Mouse (Mus musculus) thymus, postnatal 14 days (tissue): ENCODE measurements around the gene Rpl5.
"Not testable (repeated sequence)": the region's sequence is repeated elsewhere in the genome, so short reads cannot be mapped to it uniquely, and the experiment has no call there.

Source experiments
- DNase-seq: peaks from one replicate; pipeline ENCODE4 v3.0.0; 2021

Gene Rpl5

DNA sequence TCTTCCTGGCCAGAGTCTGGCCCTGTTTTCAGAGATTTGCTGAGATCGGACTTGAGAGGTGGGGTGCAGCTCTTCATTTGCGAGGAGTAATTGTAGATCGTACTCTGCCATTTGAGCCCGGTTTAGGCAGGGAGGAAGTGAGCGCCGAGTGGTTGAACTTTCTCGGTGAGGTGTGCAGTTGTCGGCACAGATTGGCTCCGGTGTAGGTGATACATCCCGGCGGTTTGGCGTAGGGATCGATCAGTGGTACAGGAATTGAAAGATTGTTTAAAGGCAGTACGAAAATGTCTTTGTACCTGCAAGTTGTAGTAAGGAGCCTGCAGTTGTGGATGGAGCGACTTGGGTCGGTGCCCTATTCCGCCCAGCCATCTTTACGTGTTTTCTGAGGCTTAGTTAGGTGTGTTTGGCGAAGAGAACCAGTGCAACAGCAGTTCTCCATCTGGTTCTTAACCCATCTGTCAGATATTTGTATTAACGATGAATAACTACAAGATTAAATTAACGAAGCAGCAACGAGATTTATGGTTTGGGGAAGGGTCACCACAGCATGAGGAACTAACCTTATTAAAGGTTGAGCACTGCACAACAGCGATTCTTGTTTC is 813 bp downstream of the Rpl5 start:
- no peak for DNase-seq

- DNase-seq = no peak
Observed at GRCm38 (mm10) chr5:107904325-107904724, 4.0 kb downstream of the Rpl5 start.

DNA sequence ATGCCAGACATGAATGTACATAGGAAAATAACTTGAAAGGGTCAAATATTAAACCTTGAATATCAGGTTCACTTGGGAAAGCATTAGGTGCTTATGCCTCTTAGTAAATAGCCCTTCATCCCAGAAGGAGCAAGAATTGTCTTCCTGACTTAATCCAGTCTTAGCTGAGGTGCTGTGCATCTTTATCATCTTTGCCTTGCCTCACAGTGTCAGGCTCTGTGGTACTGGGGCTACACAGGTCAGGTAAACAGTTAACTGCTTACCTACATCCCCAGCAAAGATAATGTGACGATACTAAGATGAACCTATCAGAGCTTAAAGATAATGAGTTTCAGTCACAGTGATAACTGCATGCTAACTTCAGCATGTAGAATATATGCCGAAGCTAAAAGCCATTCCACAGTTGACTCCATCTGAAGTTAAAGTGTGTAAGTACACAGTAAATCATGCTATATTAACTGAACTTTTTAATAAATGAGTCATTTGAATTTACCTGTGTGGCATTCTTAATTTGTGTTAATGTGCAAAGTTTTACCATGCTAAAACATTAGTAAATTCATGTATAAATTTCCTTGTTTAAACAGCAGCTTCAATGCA is 8.3 kb downstream of the Rpl5 start:
- no peak for DNase-seq

DNA sequence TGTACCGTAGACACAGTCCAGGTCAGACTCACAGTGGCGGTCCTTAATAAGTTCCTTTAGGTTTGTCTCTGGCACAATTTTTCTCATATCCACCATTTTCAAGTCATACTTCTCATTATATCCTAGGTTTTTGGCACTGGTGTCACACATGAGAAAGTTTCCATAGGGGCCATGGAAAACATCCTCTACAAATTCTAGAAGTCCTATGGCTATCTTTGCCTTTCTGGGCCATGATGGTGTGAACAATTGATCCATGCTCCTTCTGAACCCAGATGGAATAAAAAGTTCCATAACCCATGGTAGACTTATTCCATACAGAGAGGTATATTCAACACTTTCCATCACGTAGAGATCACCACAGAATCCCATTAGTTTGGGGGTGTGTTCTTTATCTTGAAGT is 9.4 kb downstream of the Rpl5 start:
- no peak for DNase-seq

DNA sequence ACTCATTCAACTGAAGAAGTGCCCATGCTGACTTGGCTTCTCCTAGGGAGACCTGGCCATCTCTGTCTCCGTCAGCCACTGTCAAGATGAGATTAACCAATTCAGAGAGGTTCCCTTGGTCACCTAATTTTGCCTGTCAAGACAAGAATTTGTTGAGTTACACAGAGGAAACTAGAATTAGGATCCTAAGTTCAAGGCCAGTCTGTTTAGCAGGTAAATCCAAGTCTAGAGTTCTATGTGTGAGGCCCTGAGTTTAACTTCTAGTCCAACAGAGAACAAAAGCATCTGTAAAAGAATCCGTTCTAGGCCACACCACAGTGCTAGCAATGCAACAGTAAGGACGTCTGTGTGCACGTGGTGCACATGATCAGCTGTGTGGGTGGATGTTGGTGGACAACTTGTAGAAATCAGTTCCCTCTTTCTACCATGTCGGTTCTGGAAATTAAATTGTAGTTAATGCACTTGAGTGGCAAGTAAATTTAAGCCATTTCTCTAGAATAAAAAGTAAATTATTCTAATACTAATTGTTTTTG is 9.8 kb downstream of the Rpl5 start:
- DNase-seq = no peak

GRCm38 (mm10) chr5:107911012-107911411 is 10.7 kb downstream of the Rpl5 start:
- DNase-seq = no peak

- no peak for DNase-seq
Observed at GRCm38 (mm10) chr5:107915280-107915679, 15.0 kb downstream of the Rpl5 start.

GRCm38 (mm10) chr5:107921400-107922252 is 21.3 kb downstream of the Rpl5 start:
- DNase-seq = peak; percentile 71

DNA sequence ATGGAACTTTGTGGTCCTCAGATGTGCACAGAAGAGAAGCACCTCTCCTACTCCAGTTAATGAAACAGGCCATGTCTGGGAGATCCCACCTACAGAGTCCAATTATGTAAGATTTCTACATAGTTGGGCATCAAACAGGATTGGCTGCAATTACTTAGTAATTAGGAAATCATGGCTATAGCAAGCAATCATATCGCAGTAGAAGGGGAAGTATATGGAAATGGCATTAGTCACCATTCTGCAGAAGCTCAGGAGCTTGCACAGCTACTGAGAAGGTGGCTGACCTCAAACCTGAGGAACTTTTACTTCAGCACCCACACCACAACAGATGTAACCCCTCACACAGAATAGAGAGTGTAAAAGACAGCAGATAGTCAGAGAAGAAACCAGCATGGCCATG is 22.5 kb downstream of the Rpl5 start:
- DNase-seq = no peak

DNA sequence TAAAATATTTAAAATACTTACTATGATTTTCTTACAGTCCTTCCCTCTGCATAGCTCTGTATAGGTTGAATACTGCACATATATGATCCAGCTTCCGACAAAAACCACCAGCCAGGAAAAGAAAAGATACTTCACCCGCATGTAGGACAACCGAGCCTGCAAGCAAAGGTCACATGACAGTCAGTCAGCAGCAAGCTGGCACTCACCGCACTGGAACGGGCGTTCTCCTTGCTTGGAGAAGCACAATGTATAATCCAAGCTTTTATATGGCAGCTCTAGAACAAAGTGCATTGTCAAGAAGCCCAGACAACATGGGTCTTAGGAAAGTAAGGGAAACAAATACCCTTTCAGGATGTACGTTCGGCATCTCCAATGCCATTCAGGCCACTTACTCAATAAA is 24.3 kb downstream of the Rpl5 start:
- no peak for DNase-seq

GRCm38 (mm10) chr5:107926550-107927249 is 26.4 kb downstream of the Rpl5 start:
- DNase-seq = peak; percentile 71

GRCm38 (mm10) chr5:107932556-107932955 is 32.3 kb downstream of the Rpl5 start:
- DNase-seq = peak; percentile 25

GRCm38 (mm10) chr5:107933202-107933974 is 33.1 kb downstream of the Rpl5 start:
- DNase-seq = peak; percentile 15

DNA sequence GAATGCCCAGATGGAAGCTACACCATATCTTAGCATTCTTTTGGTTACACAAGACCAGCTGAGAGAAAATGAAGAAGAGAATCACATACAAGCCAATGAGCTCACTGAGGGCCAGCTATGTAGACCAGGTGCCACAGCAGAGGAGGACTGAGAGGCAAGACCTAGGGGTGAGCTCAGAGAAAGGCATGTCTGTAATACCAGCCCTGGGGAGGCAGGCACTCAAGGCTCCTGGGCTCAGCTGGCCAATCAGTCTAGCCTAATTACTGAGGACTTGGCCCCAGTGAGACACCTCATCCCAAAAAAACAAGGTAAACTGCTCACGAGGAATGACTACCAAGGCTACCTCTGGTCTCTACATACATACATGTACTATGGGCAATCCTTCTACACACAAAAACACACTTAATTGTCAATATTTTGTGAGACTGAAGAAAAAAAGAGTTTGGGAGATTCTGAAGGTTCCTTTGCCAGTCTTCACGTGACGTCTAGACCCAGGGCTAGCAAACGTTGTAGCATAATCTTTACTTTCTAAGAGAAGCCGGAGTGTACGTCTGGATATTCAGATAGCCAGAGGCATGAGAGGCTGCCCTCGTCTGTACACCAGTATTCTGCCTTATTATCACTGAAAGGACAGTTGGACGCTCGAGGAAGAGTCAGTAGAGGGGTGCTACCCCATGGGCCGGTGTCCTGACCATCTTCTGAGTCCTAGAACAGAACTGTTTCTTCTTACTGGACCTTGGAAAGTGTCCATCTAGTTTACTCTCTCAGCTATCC is 34.7 kb downstream of the Rpl5 start:
- DNase-seq = no peak

GRCm38 (mm10) chr5:107936625-107937389 is 36.5 kb downstream of the Rpl5 start:
- no peak for DNase-seq

DNA sequence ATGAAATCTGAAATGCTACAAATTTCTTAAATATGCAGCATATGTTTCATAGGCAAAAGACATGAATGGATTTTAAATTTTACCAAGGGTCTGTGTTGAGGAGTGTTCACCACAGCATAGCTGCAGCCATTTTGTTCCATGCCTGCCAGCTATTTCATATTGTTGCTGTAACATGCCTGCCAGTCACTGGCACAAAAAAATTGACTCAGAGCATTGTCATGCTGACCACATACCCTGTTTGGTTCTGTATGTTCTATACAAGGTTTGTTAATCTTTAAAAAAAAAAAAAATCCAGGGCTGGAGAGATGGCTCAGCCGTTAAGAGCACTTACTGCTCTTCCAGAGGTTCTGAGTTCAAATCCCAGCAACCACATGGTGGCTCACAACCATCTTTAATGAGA is 38.2 kb downstream of the Rpl5 start:
- not testable (repeated sequence) for DNase-seq

- no peak for DNase-seq
Observed at GRCm38 (mm10) chr5:107938886-107939285, 38.6 kb downstream of the Rpl5 start.

DNA sequence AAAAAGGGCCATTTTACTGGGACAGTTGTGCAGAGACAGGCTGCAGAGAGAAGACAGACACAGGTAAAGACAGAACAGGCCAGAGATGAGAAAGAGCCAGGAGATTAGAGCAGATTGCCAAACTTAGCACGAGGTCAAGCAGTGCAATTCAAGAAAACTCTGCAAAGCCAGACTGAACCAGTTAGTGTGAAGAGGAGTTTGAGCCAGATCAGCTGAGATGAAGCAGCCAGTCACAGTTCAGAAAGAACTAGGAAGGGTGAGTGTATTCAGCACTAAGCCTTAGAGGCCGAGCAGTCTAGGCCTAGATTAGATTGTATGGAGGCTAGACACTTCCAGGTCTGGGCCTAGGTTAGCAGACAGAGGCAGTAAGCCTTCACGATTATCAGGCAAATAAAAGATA is 39.4 kb downstream of the Rpl5 start:
- DNase-seq = no peak

DNA sequence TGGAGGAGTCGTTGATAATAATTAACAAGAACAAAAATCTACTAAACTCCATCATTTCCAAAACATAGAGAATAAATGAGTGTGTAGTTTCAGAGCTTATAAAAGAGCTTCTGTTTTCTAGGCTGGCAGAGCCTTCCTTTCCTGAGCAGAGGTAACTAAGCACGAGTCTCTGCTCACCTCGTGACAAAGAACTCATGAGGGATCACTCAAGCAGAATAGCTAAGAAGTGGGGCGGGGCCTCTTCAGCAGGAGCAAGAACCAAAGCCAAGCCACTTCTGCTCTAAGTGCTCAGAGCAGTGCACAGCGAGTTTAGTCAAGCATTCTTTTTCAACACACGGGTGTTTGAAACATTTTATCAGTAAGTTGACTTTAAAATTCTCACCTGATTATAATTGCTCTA is 40.9 kb downstream of the Rpl5 start:
- DNase-seq = no peak

DNA sequence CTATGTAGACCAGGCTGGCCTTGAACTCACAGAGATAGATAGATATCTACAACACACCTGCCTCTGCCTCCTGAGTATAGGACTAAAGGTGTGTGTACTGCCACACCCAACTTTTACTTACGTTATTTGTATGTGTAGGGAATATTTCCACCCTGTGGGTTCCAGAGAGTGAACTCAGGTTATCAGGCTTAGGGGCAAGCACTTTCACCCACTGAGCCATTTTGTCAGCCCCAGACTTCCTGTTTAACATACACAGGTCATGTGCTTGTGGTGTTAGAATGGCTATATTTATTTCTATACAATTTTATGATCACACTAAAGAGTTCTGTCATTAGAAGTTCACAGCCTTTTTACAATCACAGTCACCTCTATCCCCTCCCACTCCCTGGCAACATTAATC is 42.6 kb downstream of the Rpl5 start:
- DNase-seq = no peak

DNA sequence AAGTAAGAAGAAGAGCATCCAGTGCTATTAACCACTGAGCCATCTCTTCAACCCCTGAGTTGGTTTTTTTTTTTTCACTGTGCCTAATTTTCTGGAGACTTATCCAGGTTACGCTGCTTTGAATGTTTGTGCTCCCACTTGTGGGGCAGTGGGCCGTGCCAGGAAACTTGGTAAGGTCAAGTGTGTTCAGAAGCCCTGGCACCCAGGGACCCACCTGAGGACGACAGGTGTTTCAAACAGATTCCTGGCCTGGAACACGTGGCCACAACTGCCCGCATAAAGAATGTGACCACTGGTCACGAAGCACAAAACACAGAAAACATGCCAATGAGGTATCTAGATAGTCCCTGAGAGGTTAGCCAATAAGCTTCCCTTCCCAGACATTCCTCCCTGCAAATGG is 43.2 kb downstream of the Rpl5 start:
- DNase-seq = no peak
